Mouse (Mus musculus) cerebellum, postnatal 25 days (tissue): Measurements from ENCODE around the gene Gm21725.
"Not testable (repeated sequence)": the region's sequence is repeated elsewhere in the genome, so short reads cannot be mapped to it uniquely, and the experiment has no call there.

Experiments used
- DNase-seq, 2 experiments: peaks; one replicate each; pipeline ENCODE4 v3.0.0; 2021; ENCODE audit warnings: mixed read lengths in 2 of 2

Gene Gm21725

GRCm38 (mm10) chrY:13348963-13349362, at the start of gene Gm21725:
Gene Gm21725, minus strand, starts transcription at chrY:13349063.
- not testable (repeated sequence) for DNase-seq
